Mouse (Mus musculus) lung, postnatal 0 days (tissue): ENCODE measurements at regions not wholly inside any gene's neighbourhood (a gene's known extent, or its start where the extent isn't known, plus 50 kb on each side); places are given as distances from the start of the nearest gene placed in this dataset.

Experiments used
- CTCF ChIP-seq: IDR thresholded peaks from 2 replicates; pipeline ENCODE4 v1.5.1; 2016; ENCODE audit warnings: antibody characterized with exemption, mild to moderate bottlenecking
- EP300 ChIP-seq: IDR thresholded peaks from 2 replicates; pipeline ENCODE4 v1.6.1; 2016; ENCODE audit warnings: antibody characterized with exemption, mild to moderate bottlenecking, control low read depth

DNA sequence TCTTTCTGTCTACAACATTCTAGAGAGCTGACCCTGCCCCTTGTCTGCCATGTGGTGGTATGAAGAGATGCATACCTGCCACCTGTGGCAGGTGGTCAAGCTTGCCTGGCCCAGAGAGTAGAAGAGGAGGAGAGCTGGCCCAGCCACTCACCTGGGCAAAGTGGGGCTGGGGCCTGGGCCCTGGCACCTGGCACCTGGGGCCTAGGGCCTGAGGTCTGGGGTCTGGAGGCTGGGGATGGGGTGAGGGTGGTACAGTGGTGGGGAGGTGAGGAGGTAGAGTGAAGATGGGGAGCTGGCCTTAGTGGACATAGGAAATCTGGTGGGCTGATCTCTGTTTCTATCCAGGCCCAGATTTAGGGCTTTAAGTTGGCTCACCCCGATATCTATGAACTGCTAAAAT, 733.1 kb downstream of the Rab28 start:
- TF ChIP-seq CTCF = no peak
- no peak for TF ChIP-seq EP300
